Mouse (Mus musculus) heart, embryonic 14.5 days (tissue): ENCODE data around the gene Mptx2. TPM values are rescaled to one million over a fixed set of nuclear protein-coding genes. Genes with fewer than 3 reads are reported as not detected.
"Not testable (repeated sequence)": the region's sequence is repeated elsewhere in the genome, so short reads cannot be mapped to it uniquely, and the experiment has no call there.

Experiments used
- ATAC-seq: fragments of 200-750 bp; cut with Nextera tagmentation; 2 replicates; pipeline ENCODE4 v1.8.0; 2017; ENCODE audit warnings: low read depth, moderate TSS enrichment; ENCODE audit not compliant: insufficient number of reproducible peaks, insufficient read depth, low FRiP score
- H3K27ac ChIP-seq, 2 experiments: fragments of 200-500 bp in 1 of 2; fragments of 300-500 bp in 1 of 2; sonication (generic) in 1 of 2; replicated peaks in 1 of 2; 2 replicates each; pipeline ENCODE4 v1.5.1; 2012 to 2014; ENCODE audit warnings: low read depth in 2 of 2, low read length in 2 of 2, control low read depth in 1 of 2, mild to moderate bottlenecking in 1 of 2, mixed read lengths in 1 of 2; ENCODE audit not compliant: control insufficient read depth in 1 of 2, insufficient read depth in 1 of 2
- H3K27me3 ChIP-seq: fragments of 300-500 bp; sonication (generic); 2 replicates; pipeline ENCODE4 v1.6.1; 2014; ENCODE audit warnings: mild to moderate bottlenecking, low read length, control low read depth; ENCODE audit not compliant: control insufficient read depth, insufficient read depth
- H3K36me3 ChIP-seq: fragments of 300-500 bp; sonication (generic); 2 replicates; pipeline ENCODE4 v1.6.1; 2014; ENCODE audit warnings: mild to moderate bottlenecking, control low read depth, low read length, mixed read lengths; ENCODE audit not compliant: control insufficient read depth, insufficient read depth
- H3K4me1 ChIP-seq, 2 experiments: fragments of 200-500 bp in 1 of 2; fragments of 300-500 bp in 1 of 2; sonication (generic) in 1 of 2; 2 replicates each; pipeline ENCODE4 v1.6.1; 2012 to 2014; ENCODE audit warnings: low read length in 2 of 2, control low read depth in 1 of 2, mixed read lengths in 1 of 2; ENCODE audit not compliant: control insufficient read depth in 2 of 2, insufficient read depth in 2 of 2
- H3K4me2 ChIP-seq: fragments of 300-500 bp; sonication (generic); 2 replicates; pipeline ENCODE4 v1.6.1; 2014; ENCODE audit warnings: mild to moderate bottlenecking, low read length
- H3K4me3 ChIP-seq, 2 experiments: fragments of 200-500 bp in 1 of 2; fragments of 300-500 bp in 1 of 2; sonication (generic) in 1 of 2; 2 replicates each; pipeline ENCODE4 v1.5.1; 2012 to 2014; ENCODE audit warnings: low read length in 2 of 2, mild to moderate bottlenecking in 2 of 2, control low read depth in 1 of 2, low read depth in 1 of 2, moderate library complexity in 1 of 2; ENCODE audit not compliant: control insufficient read depth in 1 of 2, insufficient read depth in 1 of 2
- H3K9ac ChIP-seq: fragments of 300-500 bp; sonication (generic); 2 replicates; pipeline ENCODE4 v1.6.1; 2014; ENCODE audit warnings: mild to moderate bottlenecking, low read length
- H3K9me3 ChIP-seq: fragments of 300-500 bp; sonication (generic); 2 replicates; pipeline ENCODE4 v1.6.1; 2016; ENCODE audit warnings: low read length, control low read depth; ENCODE audit not compliant: control insufficient read depth
- WGBS: fragments of 180-500 bp; shearing (Covaris S2); extraction: QIAGEN DNeasy Blood & Tissue Kit; methylation state at CpG from one replicate; pipeline ENCODE4 v1.1.7; 2014; 5-methylcytosine and 5-hydroxymethylcytosine counted together
- polyA plus RNA-seq: library from polyadenylated mRNA; unstranded; fragments of >200 nt; fragmentation: Nextera tagmentation; extraction: Ambion mirVana; gene quantifications from 2 replicates; pipeline ENCODE4 v1.2.1, GENCODE M21; 2014

Mptx2 gene
- polyA plus RNA-seq, 1 experiment from 2014 or later, result not detected

GRCm38 (mm10) chr1:173317925-173318477, 40.4 kb upstream of the Mptx2 start:
- Histone ChIP-seq H3K4me2 (no peak overlapping the region), H3K9ac (no peak overlapping the region), H3K9me3 (no peaks in the 10 kb centered on the region), H3K4me1 (no peaks in the 10 kb centered on the region), H3K27ac (no peak overlapping the region), H3K4me3 (no peak overlapping the region), H3K36me3 (no peaks in the 10 kb centered on the region), H3K27me3 (no peaks in the 10 kb centered on the region)
- no peak for ATAC-seq
- 81% methylated on average over 2 of the region's 2 CpGs for WGBS

DNA sequence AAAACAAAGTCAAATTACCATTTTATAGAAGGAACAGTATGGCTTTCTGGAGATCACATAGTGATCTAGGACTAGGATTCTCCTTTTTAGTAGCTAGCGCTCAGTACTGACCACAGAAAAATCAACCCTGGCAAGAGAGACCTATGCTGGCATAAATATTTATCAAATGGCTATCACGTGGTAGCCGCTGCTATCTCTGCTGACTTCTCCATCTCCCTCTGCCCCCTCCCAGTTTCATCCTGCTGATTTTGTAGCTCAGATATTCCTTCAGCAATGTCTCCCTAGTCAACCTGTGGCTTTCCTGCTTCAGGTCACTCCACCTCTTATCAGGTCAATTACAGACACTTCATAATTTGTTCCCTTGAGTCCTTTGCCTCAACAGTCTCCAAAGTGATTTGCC, 38.1 kb upstream of the Mptx2 start:
- Histone ChIP-seq H3K36me3 (no peaks in the 10 kb centered on the region), H3K27me3 (no peaks in the 10 kb centered on the region), H3K4me1 (no peaks in the 10 kb centered on the region), H3K4me3 (no peak overlapping the region), H3K9ac (no peak overlapping the region), H3K4me2 (no peak overlapping the region), H3K9me3 (no peaks in the 10 kb centered on the region), H3K27ac (no peak overlapping the region)
- WGBS, result 78% methylated on average over 3 of the region's 3 CpGs
- ATAC-seq, result no peak

DNA sequence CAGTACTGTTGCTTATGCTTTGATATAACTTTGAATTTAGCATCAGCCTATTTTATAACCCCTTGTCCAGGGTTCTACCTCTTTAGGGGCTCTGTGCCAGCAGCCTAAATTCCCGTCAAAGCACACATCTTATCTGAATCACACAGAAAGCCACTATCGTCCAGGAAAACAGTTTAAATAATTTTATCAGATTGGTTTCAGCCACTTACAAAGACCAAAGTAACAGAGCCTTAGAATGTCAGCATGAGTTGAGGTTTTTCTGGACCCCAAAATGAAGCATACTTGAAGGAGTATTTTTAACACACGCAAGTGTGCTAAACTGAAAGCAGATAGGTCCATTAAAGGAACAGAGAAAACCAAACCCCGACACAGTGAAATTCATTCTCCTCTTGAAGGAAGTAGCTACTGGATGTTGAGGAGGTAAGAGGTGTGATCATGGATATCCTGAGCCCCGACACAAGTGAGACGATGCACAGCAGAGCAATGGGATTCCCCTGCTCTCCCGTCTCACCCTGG, 36.0 kb upstream of the Mptx2 start:
- H3K9me3 ChIP-seq, ATAC-seq, H3K4me3 ChIP-seq, H3K4me1 ChIP-seq, H3K36me3 ChIP-seq, H3K9ac ChIP-seq, H3K27me3 ChIP-seq, H3K27ac ChIP-seq, H3K4me2 ChIP-seq: not testable (repeated sequence)
- WGBS, result 61% methylated on average over 7 of the region's 7 CpGs

DNA sequence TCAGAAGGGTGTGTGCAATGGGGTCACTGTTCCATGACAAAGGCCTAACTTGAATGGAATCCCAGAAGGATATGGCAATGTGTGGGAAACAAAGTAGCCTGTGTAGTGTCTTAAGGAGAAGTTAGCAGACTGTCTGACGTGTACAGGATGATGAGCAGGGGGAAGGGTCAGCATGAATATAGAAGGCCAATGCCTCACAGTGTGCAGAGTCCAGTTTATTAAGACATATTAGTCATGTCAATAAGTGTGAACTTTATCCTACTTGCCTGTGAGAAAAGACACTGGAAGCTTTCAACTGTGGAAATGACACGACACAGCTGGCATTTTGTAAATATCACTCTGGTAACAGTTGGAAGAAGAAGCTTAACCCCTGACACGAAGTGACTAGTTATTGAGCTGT, 25.2 kb upstream of the Mptx2 start:
- 40% methylated on average over 3 of the region's 3 CpGs for WGBS
- H3K9ac ChIP-seq, H3K27me3 ChIP-seq, ATAC-seq, H3K4me3 ChIP-seq, H3K4me1 ChIP-seq, H3K4me2 ChIP-seq, H3K9me3 ChIP-seq, H3K27ac ChIP-seq, H3K36me3 ChIP-seq: not testable (repeated sequence)

DNA sequence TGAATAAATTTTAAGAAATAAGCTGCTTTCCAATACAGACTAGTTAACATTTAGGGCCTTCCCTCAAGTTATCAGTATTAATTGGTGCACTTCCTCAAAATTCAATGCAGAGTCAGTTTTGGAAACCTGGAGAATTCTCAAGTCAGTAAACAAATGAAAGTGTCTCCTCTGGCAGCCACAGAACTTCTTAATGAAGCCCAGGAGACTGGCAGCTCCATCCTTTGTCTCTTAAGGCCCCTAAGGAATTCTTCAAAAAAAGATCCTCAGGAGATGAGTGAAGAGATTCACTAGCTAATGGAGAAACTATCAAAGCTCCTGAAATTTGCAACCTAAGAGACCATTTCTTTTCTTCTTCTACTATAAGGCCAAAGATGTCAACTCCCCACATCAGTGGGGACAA, 11.9 kb downstream of the Mptx2 start, which contains the start of gene Olfr418:
TSS of gene Olfr418 (plus strand) at position 301 of the 400 bp plus-strand sequence.
- H3K36me3 ChIP-seq, result no peaks in the 10 kb centered on the region
- H3K27ac ChIP-seq, result no peak within 1 kb of the TSS
- H3K9me3 ChIP-seq, result no peaks in the 10 kb centered on the region
- no peak for ATAC-seq
- no peak within 1 kb of the TSS for H3K4me2 ChIP-seq
- H3K27me3 ChIP-seq, result no peaks in the 10 kb centered on the region
- no peaks in the 10 kb centered on the region for H3K4me1 ChIP-seq
- H3K9ac ChIP-seq, result no peak within 1 kb of the TSS
- H3K4me3 ChIP-seq, result no peak within 1 kb of the TSS

DNA sequence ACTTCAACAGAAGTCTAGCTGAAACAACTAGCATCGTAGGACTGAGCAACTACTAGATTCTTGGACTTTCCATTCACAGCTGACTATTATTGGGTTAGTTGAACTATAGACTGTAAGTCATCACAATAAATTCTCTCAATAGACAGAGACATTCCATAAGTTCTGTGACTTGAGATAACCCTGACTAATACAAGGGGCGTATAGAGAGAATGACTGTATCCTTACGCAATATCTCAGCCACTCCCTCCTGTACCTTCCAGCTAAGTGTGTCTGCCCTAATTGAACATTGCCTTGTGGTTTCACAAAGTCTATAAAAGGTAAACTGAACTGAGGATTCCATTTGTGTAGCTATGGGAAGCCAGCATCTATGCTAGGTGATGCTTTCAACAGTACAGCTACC, 27.7 kb downstream of the Mptx2 start:
- H3K4me1 ChIP-seq, result no peaks in the 10 kb centered on the region
- H3K27ac ChIP-seq, result no peak overlapping the region
- no peak overlapping the region for H3K4me2 ChIP-seq
- WGBS, result 86% methylated on average over 3 of the region's 3 CpGs
- H3K4me3 ChIP-seq, result no peak overlapping the region
- no peaks in the 10 kb centered on the region for H3K36me3 ChIP-seq
- no peaks in the 10 kb centered on the region for H3K9me3 ChIP-seq
- H3K9ac ChIP-seq, result no peak overlapping the region
- no peaks in the 10 kb centered on the region for H3K27me3 ChIP-seq
- no peak for ATAC-seq

DNA sequence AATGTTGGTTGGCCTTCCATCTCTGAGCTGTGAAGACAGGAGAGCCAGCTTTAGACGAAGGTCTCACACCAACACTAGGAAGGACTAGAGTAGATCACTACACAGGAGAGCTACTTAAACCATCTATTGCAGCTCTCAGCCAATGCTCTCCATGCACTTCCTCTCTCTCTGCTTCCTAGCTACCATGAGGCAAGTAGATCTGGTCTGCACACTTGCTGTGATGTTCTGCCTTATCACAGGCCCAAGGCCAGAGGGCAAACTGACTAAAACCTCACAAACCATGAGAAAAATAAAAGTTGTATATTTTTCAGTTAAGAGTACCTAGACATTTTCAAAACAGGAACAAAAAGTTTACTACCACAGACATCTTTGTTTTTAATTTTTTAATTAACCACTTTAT, 40.6 kb downstream of the Mptx2 start:
- not testable (repeated sequence) for H3K27ac ChIP-seq, H3K9ac ChIP-seq, H3K4me2 ChIP-seq, ATAC-seq, H3K4me1 ChIP-seq, H3K4me3 ChIP-seq, H3K27me3 ChIP-seq, H3K9me3 ChIP-seq, H3K36me3 ChIP-seq
- WGBS, result 64% methylated on average over 1 of the region's 1 CpGs

DNA sequence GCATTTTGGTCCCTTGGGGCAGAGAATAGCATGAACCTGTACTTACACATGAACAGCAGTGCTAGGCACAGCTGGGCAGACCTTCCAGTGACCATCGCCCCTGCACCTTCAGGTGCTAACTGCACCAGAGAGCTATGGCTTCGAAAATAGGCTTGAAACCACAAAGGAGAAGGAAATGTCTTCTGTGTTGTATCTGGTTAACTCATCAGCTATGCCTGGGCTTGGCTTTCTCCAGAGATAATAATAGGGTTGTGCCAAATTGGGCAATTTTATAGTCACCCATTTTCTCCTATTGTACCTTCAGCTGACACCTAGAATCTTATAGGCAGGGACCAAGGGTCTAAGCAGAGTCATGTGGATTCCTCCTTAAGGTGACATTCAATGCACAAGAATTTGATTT, 50.5 kb downstream of the Mptx2 start, which contains the start of gene Fcer1a:
TSS of gene Fcer1a (minus strand) at position 134 of the 400 bp plus-strand sequence.
- H3K4me1 ChIP-seq, result no peaks in the 10 kb centered on the region
- no peaks in the 10 kb centered on the region for H3K9me3 ChIP-seq
- H3K27ac ChIP-seq, result no peak within 1 kb of the TSS
- H3K36me3 ChIP-seq, result no peaks in the 10 kb centered on the region
- ATAC-seq, result no peak
- 65% methylated on average over 2 of the region's 2 CpGs for WGBS
- H3K4me3 ChIP-seq, result no peak within 1 kb of the TSS
- no peak within 1 kb of the TSS for H3K9ac ChIP-seq
- no peaks in the 10 kb centered on the region for H3K27me3 ChIP-seq
- H3K4me2 ChIP-seq, result no peak within 1 kb of the TSS
